Comparison of ENCODE assay signal across 7 mouse cellular contexts in genomic region chr6:57581595-57581994, GRCm38 (mm10). TPM values are rescaled to one million over a fixed set of nuclear protein-coding genes. Genes with fewer than 3 reads are reported as not detected.
DNase-seq lines count a peak whose midpoint lies in the region; ATAC-seq and TF ChIP-seq lines count a peak whose summit lies in the region.

No protein-coding gene starts in this region.

- peaks cover 5% of the 10 kb centered on the region; the same call in 1 of the 2 replicates for H3K4me1 ChIP-seq in forebrain, embryonic 14.5 days (ENCODE audit: control insufficient read depth, insufficient read depth, low read length)
- peaks cover 0 to 2% of the 10 kb centered on the region in 2 experiments; a peak in 1 of 4 replicates for H3K4me1 ChIP-seq in liver, embryonic 14.5 days (replicated peaks; ENCODE audit: control insufficient read depth in 2 of 2, insufficient read depth in 2 of 2, low read length in 1 of 2)

- no peak overlapping the region for H3K4me3 ChIP-seq in forebrain, embryonic 14.5 days (ENCODE audit: low read depth, low read length)
- peak overlapping the region; percentile 66 to 84 for H3K4me3 ChIP-seq in liver, embryonic 14.5 days (ENCODE audit: insufficient read depth in 1 of 2, low read depth in 2 of 2, low read length in 2 of 2)

- peak; percentile 64 for DNase-seq in 416B (ENCODE audit: low read depth)
- peak; percentile 12 to 13 for DNase-seq in B cell, adult 2 months
- DNase-seq in forebrain, embryonic 14.5 days (ENCODE audit: low spot score) = no peak
- DNase-seq in liver, embryonic 14.5 days (ENCODE audit: low read depth in 3 of 3, low spot score in 3 of 3) = no peak
- no peak for DNase-seq in right cerebral cortex, postnatal 25 days
- DNase-seq in layer of hippocampus, adult 9-10 months (ENCODE audit: low spot score) = no peak

- TF ChIP-seq CTCF in liver, embryonic 14.5 days (IDR thresholded peaks at IDR 0.05; ENCODE audit: low read depth) = no peak

- H3K27ac ChIP-seq in forebrain, embryonic 14.5 days (ENCODE audit: low read depth, low read length) = no peak overlapping the region
- no peak overlapping the region for H3K27ac ChIP-seq in liver, embryonic 14.5 days

- H3K27me3 ChIP-seq in forebrain, embryonic 14.5 days (replicated peaks; ENCODE audit: control insufficient read depth, insufficient read depth, low read length) = no peaks in the 10 kb centered on the region
- H3K27me3 ChIP-seq in liver, embryonic 14.5 days (ENCODE audit: control insufficient read depth, insufficient read depth, low read length) = no peaks in the 10 kb centered on the region

- H3K36me3 ChIP-seq in forebrain, embryonic 14.5 days (ENCODE audit: control insufficient read depth, insufficient read depth, low read length) = no peaks in the 10 kb centered on the region
- no peaks in the 10 kb centered on the region for H3K36me3 ChIP-seq in liver, embryonic 14.5 days (replicated peaks; ENCODE audit: control insufficient read depth, insufficient read depth, low read depth)

- no peaks in the 10 kb centered on the region for H3K9me3 ChIP-seq in forebrain, embryonic 14.5 days (replicated peaks; ENCODE audit: control insufficient read depth, low read length)
- H3K9me3 ChIP-seq in liver, embryonic 14.5 days (ENCODE audit: control insufficient read depth, low read length) = no peaks in the 10 kb centered on the region

- H3K4me2 ChIP-seq in forebrain, embryonic 14.5 days (ENCODE audit: low read length) = peak overlapping the region; percentile 57; the same call in 1 of the 2 replicates
- H3K4me2 ChIP-seq in liver, embryonic 14.5 days (ENCODE audit: low read depth) = peak overlapping the region; percentile 70

- 90% methylated on average over 12 of the region's 12 CpGs for WGBS in forebrain, embryonic 14.5 days
- 72% methylated on average over 12 of the region's 12 CpGs for WGBS in liver, embryonic 14.5 days (ENCODE audit: insufficient replicate concordance)

- no peak for ATAC-seq in forebrain, embryonic 14.5 days
- ATAC-seq in liver, embryonic 14.5 days (ENCODE audit: insufficient read depth) = no peak
- no peak for ATAC-seq in cerebellum, adult (ENCODE audit: insufficient number of reproducible peaks, low FRiP score, low TSS enrichment)

- no peak for TF ChIP-seq EP300 in liver, embryonic 14.5 days (IDR thresholded peaks at IDR 0.05; ENCODE audit: low read depth)

- H3K9ac ChIP-seq in forebrain, embryonic 14.5 days (ENCODE audit: low read length) = no peak overlapping the region
- peak overlapping the region; percentile 71 for H3K9ac ChIP-seq in liver, embryonic 14.5 days (replicated peaks)

RNA-seq across cellular contexts. Expression of gene Herc6, which starts 0.8 kb away (rescaled TPM):
- polyA plus RNA-seq in forebrain, embryonic 14.5 days (2014; fragmentation: Nextera tagmentation; extraction: Ambion mirVana) = 1.4 and 1.5 TPM in 2 replicates
- 1.3 and 2.3 TPM in 2 replicates for polyA plus RNA-seq in liver, embryonic 14.5 days (2012; rRNA removed)
- polyA plus RNA-seq in liver, embryonic 14.5 days (2014; fragmentation: Nextera tagmentation; extraction: Ambion mirVana) = 2.7 and 3.7 TPM in 2 replicates

RNA-seq across cellular contexts. Expression of gene Ppm1k, which starts 46.3 kb away (rescaled TPM):
- 4.9 and 6.2 TPM in 2 replicates for polyA plus RNA-seq in forebrain, embryonic 14.5 days (2014; fragmentation: Nextera tagmentation; extraction: Ambion mirVana)
- 1.6 and 4.5 TPM in 2 replicates for polyA plus RNA-seq in liver, embryonic 14.5 days (2012; rRNA removed)
- polyA plus RNA-seq in liver, embryonic 14.5 days (2014; fragmentation: Nextera tagmentation; extraction: Ambion mirVana) = 2.8 and 3.3 TPM in 2 replicates

Comparison
In these comparisons a context has a peak if more than half of its experiments do, and no peak if none do; other contexts are left out.
1. DNase-seq: peak in 416B (single experiment) and B cell, adult 2 months (2 of 2); none in forebrain, embryonic 14.5 days (single experiment), liver, embryonic 14.5 days (0 of 3), right cerebral cortex, postnatal 25 days (single experiment) and layer of hippocampus, adult 9-10 months (single experiment).